Mouse (Mus musculus): ENCODE data around the gene Igfbp6.
A peak's percentile ranks its signal among the peaks of the same experiment; 100 is the strongest.

The Igfbp6 gene

DNA sequence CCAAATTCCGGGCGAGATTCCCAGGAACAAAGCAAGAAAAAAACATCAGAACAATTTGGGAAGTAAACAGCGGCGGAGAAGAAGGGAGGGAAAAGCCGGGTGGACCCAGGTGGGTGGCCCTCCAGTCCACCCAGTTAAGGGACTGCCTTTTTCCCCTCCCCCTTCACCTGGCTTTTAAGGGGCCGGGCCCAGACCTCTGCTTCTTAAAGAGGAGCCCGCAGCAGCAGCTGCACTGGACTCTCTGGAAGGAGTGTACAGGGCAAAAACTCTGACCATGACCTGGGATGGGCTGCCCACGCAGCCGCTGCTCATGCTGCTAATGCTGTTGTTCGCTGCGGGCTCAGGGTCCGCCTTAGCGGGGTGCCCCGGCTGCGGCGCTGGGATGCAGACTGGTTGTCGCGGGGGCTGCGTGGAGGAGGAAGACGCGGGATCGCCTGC, at the start of gene Igfbp6:
Igfbp6 (plus strand) TSS at position 89 of the 438 bp plus-strand sequence.
- DNase-seq = no peak

DNA sequence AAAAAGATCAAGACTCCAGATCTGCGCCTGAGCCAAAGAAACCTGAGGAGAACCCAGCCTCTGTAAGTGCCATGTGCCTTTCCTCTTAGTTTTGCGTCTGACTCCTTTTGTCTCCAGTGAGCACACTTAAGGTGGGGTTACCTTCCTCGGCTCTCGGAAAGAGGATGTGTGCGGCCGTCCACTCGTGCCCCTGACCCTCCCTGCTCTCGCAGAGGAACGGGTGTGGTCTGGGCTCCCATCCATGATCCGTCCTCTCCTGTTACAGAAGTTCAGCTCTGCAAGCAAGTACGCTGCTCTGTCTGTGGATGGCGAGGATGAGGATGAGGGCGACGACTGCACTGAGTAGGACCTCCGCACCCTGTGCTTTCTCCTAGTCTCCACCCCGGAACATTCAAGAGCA, 49.2 kb upstream of the Igfbp6 start:
- DNase-seq = no peak

DNA sequence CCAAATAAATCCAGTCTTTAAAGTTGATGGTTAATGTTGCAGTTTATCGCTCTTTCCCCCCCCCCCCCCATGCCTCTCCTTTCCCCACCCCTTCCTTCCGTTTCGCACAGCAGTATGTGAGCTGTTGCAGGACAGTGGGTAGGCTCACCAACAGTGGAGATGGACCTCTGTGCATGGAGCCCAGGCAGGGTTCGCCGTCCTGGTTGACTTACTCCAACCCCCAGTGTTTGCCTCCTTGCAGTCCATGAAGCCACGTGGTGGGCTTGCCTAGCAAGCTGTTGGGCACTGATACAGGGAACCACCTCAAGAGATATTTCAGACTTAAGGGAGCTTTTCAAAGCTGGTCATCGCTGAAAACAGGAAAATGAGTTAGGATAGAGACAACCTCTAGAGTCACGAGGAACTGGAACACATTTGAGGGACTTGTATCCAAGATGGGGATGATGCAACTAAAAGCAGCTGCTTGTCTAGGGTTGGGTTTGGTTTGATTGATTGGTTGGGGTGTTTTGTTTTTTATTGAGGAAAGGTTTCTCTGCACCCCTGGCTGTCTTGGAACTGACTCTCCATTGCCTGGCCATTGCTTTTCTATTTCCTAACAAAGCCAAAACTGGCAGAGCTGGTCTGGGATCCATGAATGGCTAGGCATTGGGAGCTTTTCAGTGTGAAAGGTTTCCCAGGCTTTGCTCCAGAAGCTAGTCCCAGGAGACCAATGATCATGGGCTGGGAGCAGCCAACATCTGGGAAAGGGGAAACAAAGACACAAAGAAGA, 46.8 kb upstream of the Igfbp6 start:
- DNase-seq = no peak

DNA sequence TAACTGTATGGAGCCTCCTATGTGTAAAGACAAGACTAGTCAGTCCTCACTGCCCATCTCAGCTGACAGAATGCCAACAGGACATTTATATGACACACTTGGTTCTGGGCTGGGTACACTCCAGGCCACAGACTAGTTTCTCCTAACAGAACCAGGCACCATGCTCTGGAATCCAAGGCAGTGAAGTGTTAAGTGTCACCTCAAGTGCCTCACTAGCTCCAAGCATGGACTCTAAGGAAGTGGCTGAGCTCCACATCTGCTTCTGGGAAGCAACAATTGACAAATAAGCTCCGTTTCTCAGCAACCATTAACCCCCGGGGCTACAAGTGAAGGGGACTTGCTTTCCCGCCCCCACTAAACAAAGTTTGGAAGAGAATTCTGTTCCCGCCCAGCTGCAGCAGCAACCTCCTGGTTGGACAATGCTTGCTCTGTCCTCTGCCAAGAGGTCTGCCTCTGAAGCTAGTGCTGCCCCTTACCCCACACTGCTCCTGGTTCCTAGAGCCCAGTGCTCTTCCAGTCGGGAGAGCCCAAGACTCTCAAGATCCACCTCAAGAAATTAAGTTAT, 46.1 kb upstream of the Igfbp6 start:
- DNase-seq = no peak

DNA sequence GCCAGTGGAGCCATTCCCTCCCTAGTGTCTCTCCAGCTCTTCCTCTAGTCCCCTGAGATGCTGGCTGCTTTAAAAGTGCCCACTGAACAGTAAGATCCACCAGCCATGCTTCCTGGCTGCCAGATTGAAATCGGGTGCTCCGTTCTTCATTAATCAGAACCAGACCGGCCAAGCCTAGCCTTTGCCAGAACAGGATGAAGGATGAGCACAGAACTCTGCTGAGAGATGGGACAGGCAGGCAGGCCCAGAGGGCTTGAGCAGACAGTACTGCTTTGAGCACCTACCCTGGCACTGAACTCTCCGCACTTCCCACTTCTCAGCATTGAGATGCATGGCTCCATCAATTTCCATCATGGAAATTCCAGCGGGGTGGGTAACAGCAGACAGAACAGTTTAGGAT, 44.9 kb upstream of the Igfbp6 start:
- DNase-seq = no peak

DNA sequence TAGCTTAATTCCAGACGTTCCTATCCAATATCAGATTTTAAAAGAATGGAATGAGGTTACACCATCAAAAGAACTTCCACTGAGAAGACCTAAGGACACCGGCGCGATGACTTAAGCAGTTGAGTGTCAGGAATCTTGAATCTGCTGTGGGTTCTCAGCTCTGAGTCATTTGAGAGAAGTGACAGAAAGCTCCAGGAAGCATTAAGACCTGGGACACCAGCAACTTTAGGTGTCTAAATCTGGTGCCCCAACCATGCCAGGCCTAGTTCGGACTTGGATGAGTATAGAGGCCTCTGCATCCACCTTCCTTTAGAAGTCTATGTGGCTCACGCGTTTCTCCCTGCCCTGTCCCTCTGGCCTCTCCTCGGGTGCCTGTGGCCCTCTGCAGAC, 44.4 kb upstream of the Igfbp6 start:
- DNase-seq = no peak

DNA sequence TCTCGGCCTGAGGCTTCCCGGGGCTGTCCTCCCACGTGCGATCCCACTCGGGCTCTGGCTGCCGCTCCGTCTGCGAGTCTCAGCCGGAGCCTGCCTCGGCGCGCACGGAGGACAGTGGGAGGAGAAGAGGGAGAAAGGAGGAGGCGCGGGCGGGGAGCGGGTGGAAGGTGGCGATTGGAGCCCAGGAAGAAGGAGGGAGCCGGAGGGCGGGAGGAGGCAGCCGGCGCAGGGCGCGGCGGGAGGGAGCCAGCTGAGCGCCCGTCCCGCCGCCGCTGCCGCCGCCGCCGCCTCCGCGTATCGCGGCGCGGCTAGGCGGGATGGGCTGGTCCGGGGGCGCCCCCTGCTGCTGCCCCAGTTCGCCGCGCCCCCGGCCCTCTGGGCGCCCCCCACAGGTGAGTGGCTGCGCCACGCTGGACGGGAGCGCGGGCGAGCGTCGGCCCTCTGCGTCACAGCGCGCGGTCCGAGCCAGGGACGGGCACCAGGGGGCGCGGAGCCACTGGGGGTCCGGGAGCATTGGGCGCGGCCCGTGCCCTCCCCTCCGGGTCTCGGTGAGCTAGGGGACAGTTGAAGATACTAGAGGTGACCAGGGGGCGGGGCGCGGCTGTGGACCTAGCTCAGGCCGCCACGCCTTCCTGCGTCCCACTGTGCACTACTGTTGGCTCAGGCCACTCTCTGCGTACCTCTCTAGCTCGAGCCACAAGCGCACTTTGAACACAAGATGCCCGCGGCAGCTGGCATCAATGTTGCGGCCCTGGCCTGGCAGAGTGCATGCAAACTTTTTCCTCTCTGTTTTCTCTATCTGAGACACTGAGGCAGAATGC, 43.8 kb upstream of the Igfbp6 start, which contains the start of gene Tns2:
Tns2 (plus strand) TSS at position 253 of the 821 bp plus-strand sequence.
- peak; percentile 94 for DNase-seq

DNA sequence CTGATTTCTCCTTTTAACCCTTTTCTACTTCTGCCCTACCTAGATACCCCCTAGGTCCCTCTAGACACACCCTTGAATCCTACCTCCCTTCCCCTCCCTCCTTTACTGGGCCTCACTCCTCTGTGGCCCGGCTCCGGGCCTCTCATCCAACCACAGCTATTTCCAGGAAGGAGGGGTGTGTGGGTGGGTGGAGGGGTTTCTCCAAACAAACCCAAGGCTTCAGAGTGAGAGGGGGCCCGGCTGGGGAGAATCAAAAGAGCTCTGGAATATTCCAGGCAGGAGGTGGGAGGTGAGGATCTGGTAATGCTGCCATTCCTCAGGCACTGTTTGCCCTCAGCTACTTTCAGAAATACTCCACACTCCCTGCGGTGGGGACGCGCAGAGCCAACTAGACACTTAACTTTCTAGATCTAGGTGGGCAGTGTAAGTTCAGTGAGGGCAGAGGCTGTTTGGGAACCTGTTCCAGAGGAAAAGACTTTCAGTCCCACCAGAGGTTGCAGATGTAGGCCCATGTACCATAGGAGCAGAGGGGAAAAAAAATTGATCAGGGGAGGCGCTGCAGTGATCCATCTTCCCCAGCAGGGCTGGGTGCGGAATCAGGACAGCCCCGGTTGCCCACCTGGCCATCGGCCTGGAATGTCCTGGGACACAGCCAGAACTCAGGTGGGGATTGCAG, 43.0 kb upstream of the Igfbp6 start:
- DNase-seq = peak; percentile 75

DNA sequence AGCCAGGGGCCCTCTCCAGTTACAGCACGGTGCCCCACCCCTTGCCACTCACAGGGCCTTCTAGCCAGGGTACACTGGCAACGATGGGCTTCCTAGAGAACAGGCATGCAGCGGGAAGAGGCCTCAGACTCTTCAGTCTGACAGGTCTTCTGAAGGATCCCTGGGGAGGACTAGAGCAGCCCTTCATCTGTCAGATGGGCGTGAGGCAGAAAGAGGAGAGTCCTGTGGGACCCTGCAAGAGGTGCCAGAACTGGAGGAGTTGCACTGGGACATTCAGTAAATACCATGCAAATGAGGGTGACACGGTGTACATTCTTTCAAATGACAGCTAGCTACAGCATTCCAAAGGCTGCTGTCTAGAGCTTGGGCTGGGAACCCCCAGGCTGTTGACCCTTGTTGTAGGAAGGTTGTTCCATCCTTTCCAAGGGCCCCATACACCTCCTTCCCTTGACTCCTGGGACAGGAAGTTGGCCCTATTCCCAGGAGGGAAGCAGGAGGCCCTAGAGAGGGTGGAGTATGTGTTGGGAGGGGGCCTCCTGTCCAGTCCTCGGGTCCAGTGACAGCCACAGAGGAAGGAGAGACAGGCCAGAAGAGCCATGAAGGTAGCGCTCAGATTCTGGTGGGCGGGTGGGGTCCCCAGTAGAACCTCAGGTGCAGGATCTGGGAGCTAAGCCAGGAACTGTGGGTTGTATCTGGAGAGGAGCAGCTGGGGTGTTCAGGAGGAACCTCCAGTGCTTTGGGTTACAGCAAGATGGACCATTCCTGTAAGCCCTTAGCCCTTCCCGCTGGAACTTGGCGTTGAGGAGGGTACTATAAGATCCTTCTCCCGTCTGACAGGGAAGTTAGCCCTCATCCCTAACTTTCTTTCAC, 42.3 kb upstream of the Igfbp6 start:
- DNase-seq = peak; percentile 87

DNA sequence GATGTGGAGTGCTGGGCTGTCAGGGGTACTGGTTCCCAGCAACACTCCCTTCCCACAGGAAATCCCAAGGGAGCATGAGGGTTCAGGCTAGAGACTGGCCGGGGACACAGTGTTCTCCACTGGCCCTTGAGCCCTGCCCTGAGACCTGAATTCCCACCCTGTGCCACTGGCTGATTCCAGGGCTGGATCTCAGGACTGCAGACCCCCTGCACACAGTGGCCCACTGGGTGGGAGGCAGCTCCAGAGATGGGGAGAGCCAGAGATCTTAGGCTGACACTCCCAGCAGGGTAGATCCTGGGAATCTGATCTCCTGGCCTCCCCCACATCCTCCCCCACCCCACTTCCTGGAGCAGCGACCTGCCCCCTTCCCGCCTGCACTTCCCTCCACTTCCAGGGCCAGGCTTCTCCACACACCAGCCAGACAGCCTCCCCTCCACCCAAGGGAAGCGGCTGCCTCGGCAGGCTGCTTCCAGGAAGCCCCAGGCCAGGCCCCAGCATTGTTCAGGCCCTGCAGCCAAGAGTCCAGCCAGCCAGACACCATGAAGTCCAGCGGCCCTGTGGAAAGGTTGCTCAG, 41.5 kb upstream of the Igfbp6 start:
- DNase-seq = peak; percentile 77

DNA sequence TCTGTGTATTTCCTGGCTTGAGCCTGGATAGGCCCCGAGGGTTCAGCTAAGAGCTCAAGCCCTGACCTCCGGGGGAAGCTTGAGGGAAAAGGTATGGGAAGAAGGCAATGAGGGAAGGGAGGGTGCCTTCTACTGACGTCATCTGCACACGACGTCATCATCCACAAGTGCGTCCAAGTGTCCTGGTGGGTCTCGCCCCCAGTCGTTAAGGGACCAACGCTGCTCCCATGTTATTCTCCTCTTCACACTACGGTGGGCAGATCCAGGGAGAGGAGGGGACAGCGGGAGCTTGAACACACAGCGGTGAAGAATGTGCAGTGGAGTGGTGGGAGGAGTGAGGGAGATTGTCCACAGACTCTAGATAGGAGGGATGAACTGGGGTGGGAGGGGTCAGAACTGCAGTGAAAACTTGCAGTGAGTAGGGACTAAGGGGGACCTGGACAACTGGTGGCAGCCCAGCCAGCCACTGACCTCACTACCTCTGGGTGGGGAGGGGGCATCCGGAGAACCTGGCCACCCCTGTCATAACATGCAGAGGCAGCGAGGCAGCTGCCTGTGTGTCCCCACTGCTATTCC, 40.7 kb upstream of the Igfbp6 start:
- no peak for DNase-seq

DNA sequence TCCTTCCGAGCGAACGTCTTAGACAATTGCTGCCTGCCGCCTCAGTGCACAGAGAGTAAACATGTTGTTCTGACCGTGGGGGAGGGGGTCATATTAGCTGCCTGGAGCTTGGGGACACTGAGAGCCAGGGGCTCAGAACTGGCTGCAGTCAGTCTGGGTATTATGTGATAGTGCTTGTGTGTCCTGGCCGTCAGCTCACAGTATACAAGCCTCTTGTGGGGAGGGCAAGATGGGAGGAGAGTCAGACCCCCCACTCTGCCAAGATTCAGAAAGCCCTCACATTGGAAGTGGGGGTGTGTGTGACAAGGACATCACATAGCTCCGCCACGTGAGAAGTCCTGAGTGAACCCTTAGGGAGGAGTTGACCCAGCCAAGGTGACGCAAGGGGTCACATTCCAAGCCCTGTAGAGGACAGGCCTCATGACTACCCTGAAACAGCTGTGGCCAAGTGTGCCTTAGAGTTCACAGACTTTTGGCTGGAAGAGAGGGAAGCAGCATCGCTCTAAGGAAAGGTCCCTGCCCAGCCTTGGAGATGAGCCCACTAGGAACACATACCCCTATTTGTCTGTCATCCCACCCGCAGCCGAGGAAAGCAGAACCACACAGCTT, 40.1 kb upstream of the Igfbp6 start:
- peak; percentile 98 for DNase-seq

DNA sequence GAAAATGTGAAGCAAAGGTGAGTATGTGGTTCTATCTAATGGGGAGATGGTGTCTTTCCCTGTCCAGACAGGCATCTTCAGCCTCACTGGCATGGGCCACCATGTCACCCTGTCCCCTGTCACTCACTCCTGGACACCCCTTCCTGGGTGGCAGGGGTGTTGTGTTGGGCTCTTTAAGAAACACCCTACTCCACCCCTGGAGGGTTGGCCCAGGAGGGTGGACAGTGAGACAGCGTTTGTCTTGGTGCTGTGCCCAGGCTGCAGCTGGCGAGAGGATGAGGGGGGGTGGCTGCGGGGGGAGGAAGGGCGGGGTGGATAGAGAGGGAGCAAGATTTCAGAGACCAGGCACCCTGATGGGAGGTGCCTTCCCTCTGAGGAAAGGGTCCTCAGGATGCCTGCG, 38.8 kb upstream of the Igfbp6 start:
- peak; percentile 85 for DNase-seq

DNA sequence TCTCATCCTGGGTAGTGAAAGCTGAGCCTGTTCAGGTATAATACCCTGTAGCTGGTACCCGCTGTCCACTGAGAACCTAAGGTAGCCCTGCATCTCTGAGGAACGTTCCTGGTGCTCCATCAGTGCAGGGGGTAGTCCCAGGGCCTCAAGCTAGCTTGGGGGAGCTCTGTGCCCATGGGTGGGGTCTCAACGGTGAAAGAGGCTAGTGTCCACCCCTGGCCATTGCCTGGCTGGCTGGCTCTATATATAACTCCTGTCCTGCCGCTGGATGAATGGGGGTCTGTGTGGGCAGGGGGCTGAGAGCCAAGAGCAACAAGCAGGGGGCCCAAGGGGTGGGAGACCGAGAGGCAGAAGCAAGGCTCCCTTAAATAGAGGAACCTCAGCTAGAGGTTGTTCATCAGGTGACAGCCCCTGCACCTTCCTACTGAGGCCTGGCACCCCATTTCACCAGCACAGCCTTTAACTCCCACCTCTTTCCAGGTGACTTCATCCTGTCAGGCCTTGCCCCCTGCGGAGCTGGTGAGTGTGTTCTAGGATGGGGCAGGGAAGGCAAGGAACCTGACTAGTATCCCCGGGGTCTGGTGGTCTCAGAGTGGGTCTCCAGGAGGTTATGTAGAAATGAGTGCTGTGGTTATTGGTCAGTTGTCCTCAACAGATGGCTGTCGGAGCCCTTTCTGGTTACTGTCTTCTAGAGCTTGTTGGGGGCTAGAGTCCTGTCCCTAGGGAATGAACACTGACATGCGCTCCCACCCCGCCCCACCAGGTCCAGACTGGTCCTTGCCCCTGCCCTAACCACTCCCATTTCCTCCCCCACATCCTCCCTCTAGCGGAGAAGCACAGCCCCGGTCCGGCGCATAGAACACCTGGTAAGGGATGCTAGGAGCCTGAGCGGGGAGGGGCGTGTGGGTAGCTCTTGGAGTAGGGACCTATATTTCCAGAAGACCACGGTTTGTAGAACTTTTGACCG, 38.1 kb upstream of the Igfbp6 start:
- DNase-seq = peak; percentile 52

DNA sequence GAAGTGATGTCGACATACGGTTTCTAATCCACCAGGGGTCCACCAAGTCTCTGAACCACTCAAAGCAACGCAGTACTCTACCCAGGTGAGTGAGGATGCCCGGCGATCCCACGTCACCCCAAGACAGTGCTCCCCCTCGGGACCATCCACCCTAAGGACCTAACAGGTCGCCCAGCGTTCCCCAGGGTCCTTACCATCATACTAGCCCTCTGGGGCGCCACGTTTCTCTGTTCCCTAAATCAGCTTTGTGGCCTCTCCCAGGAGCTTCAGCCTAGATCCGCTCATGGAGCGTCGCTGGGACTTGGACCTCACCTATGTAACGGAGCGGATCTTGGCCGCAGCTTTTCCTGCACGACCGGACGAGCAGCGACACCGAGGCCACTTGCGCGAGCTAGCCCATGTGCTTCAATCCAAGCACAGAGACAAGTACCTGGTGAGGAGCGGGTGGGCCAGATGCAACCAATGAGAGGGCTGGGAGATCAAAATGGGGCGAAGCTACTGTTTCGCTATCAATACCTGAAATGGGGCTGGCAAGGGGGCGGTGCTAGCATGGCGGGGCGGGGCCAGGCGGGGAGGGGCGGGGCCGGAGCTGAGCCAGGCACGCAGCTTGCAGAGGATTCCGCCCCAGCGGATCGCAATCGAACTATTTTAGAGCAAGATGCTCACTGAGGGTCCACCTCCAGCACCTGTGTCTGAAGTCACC, 37.3 kb upstream of the Igfbp6 start:
- no peak for DNase-seq

DNA sequence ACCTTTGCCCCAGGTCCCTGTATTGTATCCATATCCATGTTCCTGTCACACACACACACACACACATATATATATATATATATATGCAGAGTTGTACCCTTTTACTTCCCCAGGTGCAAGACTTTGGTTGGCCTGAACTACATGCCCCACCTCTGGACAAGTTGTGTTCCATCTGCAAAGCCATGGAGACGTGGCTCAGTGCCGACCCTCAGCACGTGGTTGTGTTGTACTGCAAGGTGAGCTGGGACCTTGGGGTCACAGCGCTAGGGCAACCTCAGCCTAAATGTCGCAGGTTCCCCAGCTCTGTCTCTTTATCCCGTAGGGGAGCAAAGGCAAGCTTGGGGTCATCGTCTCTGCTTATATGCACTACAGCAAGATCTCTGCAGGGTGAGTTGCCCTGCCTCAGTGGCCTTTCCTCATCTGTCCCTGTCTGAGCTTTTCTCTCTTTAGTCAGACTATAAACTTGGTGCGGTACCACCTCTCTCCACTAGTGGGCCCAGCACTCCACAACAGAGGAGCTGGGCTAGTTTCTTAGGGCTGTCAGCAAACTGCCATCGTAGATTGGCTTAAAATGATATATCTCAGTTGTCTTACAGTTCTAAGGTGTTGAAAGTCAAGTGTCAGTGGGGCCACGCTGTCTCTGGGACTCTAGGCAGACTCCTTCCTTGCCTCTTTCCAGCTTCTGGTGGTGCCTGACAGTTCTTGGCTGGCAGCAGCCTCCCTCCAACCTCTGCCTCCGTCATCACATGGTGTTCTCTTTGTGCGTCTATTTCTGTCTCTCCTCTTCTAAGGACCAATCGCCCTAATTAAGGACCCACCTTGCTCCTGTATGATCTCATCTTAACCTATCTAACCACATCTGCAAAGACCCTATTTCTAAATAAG, 36.2 kb upstream of the Igfbp6 start:
- DNase-seq = no peak

DNA sequence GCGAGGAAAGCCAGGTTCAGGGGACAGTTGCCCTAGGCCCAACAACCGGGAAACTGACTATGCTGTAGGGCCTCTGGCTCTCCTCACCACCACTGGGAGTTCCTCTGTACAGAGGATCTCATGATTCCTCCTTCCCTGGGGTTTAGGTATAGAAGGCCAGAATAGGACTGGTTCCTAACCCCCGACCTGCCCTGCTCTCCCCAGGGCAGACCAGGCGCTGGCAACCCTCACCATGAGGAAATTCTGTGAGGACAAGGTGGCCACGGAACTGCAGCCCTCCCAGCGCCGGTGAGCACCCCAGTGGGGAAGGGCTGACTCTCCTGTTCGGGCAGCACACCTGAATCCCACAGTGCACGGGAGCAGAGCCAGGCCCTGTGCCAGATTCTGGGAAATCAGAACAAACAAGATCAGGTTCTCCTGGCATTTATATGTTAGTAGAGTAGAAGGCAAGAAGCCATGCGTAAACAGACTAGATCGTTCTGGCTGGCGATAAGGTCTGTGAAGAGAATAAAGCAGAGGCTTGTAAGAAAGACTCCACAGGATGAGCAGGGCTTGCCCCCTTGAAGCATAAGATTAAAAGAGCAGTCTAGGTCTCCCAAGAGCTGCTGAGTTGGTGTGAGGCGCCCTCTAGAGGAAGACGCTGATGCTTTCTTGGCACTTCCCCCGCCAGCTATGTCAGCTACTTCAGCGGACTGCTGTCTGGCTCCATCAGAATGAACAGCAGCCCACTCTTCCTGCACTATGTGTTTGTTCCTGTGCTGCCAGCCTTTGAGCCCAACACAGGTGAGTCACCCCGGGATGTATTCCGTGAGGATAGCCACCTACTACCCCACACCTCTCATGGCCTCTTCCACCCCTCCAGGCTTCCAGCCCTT, 35.3 kb upstream of the Igfbp6 start:
- DNase-seq = peak; percentile 75

Data from kidney, adult 11 months (tissue).